Mouse (Mus musculus) gonadal fat pad, adult 2 months (tissue): Measurements from ENCODE around the gene Cracr2a. TPM values are rescaled to one million over a fixed set of nuclear protein-coding genes. Genes with fewer than 3 reads are reported as not detected.

ENCODE experiments used
- DNase-seq: peaks from one replicate; pipeline ENCODE4 v3.0.0-alpha.2; 2012; ENCODE audit warnings: low read depth
- polyA plus RNA-seq: library from polyadenylated mRNA; depleted of rRNA; stranded (reverse); fragments of >200 nt; gene quantifications from 2 replicates; pipeline ENCODE4 v1.2.3, GENCODE M21; 2012; rRNA removed

The Cracr2a gene
- polyA plus RNA-seq, 1 experiment, result 0.49 TPM

GRCm38 (mm10) chr6:127693681-127694080 lies 132.5 kb downstream of the Cracr2a start:
- no peak for DNase-seq

- no peak for DNase-seq
Observed at GRCm38 (mm10) chr6:127701036-127701783, 140.1 kb downstream of the Cracr2a start.

GRCm38 (mm10) chr6:127708218-127708628 lies 147.1 kb downstream of the Cracr2a start:
- no peak for DNase-seq

DNA sequence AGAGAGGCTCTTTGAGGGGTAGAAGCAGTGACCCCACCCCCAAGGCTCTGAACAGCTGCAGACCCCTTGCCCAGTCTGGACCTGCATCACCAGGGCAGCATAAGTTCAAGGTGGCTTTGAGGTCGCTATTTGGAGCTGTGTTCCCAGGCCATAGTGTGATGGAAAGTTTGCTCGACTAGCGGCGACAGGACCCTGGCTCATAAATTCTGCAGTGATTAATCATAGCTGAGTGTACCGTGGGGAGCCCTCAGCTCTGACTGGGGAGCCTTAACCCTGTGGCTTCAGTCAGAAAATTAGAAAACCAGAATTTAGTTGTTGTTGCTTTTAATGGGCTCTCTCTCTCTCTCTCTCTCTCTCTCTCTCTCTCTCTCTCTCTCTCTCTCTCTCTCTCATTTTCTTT lies 153.8 kb downstream of the Cracr2a start:
- DNase-seq, result no peak

DNA sequence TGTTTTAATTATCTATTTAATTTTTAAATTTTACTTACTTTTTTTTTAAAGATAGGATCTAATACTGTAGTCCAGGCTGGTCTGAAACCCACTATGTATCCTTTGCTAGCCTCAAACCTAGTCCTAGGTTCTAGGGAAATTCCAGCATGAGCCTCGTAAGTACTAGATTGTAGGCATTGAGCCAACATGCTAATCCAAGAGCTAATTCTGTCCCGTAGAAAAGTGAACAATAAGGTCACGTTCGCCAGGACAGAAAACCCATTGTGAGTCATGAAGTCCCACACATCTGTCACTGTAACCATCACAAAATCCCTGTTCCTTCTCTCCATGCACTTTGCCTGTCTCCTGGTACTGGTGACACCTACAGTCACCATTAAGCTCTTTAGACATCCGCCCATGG lies 154.3 kb downstream of the Cracr2a start:
- no peak for DNase-seq

- no peak for DNase-seq
Observed at GRCm38 (mm10) chr6:127717239-127718137, 156.3 kb downstream of the Cracr2a start.

DNA sequence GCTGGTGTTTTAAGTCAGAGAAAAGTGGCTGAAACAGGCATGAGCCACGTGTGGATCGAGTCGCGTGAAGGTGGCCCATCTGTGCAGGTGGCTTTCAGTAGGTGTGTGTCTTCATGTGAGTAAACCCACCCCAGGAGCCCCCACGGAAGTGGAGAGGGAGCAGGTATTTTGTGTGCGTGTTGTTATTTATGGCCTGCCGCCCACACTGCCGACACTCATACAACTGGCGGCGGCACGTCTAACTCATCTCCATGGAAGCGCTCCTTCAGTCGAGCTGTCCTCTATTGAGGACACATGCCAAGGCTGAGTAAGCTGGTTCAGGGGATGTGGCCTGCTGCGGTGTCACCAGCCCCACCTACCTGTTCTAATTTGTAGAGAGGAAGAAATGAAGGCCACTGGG lies 158.7 kb downstream of the Cracr2a start:
- no peak for DNase-seq

GRCm38 (mm10) chr6:127723126-127723525 lies 162.0 kb downstream of the Cracr2a start:
- no peak for DNase-seq

Other genes starting within 250 kb of the Cracr2a start
- 13.3 and 14.4 TPM in 2 replicates for gene Parp11, start 114.5 kb upstream of the Cracr2a start, polyA plus RNA-seq
- gene Prmt8, start 208.1 kb downstream of the Cracr2a start, polyA plus RNA-seq, result 0.20 and 0.31 TPM in 2 replicates